Mouse (Mus musculus): ENCODE measurements around the gene Adgra1. TPM values are rescaled to one million over a fixed set of nuclear protein-coding genes. Genes with fewer than 3 reads are reported as not detected.

Gene Adgra1
- polyA plus RNA-seq, 1 experiment from 2014 or later = not detected

GRCm38 (mm10) chr7:139905661-139906060 lies 71.7 kb downstream of the Adgra1 start:
- peak; percentile 68 for DNase-seq (ENCODE audit: low spot score)

GRCm38 (mm10) chr7:139908176-139908575 lies 74.2 kb downstream of the Adgra1 start:
- no peak for DNase-seq (ENCODE audit: low spot score)

GRCm38 (mm10) chr7:139909469-139909868 lies 75.5 kb downstream of the Adgra1 start:
- DNase-seq (ENCODE audit: low spot score) = no peak

GRCm38 (mm10) chr7:139910204-139910835 lies 76.3 kb downstream of the Adgra1 start:
- no peak for DNase-seq (ENCODE audit: low spot score)

GRCm38 (mm10) chr7:139914141-139915047 lies 80.4 kb downstream of the Adgra1 start:
- DNase-seq (ENCODE audit: low spot score) = peak; percentile 10

- no peak for DNase-seq (ENCODE audit: low spot score)
Measured at GRCm38 (mm10) chr7:139915646-139916257, 81.8 kb downstream of the Adgra1 start.

GRCm38 (mm10) chr7:139916345-139916744 lies 82.4 kb downstream of the Adgra1 start:
- DNase-seq (ENCODE audit: low spot score) = peak; percentile 37

GRCm38 (mm10) chr7:139918262-139918661 lies 84.3 kb downstream of the Adgra1 start:
- DNase-seq (ENCODE audit: low spot score) = no peak

Other genes with a start within 250 kb of the Adgra1 start
- 0.33 and 0.44 TPM in 2 replicates for gene Cfap46, start 150.4 kb upstream of the Adgra1 start, polyA plus RNA-seq (2015; fragmentation: Nextera tagmentation; extraction: Ambion mirVana)
- gene Kndc1, start 60.5 kb downstream of the Adgra1 start, polyA plus RNA-seq (2015; fragmentation: Nextera tagmentation; extraction: Ambion mirVana) = 0.90 and 1.0 TPM in 2 replicates
- 8.7 and 8.9 TPM in 2 replicates for gene Utf1, start 109.6 kb downstream of the Adgra1 start, polyA plus RNA-seq (2015; fragmentation: Nextera tagmentation; extraction: Ambion mirVana)
- 0.71 and 0.90 TPM in 2 replicates for gene 6430531B16Rik, start 144.6 kb downstream of the Adgra1 start, polyA plus RNA-seq (2015; fragmentation: Nextera tagmentation; extraction: Ambion mirVana)
- 5.3 and 6.7 TPM in 2 replicates for gene Adam8, start 158.4 kb downstream of the Adgra1 start, polyA plus RNA-seq (2015; fragmentation: Nextera tagmentation; extraction: Ambion mirVana)
- gene Zfp511, start 202.2 kb downstream of the Adgra1 start, polyA plus RNA-seq (2015; fragmentation: Nextera tagmentation; extraction: Ambion mirVana) = 38.9 and 40.3 TPM in 2 replicates
- gene Tubgcp2, start 202.5 kb downstream of the Adgra1 start, polyA plus RNA-seq (2015; fragmentation: Nextera tagmentation; extraction: Ambion mirVana) = 42.2 TPM in 2 replicates
- 0.21 and 0.25 TPM in 2 replicates for gene Msx3, start 214.9 kb downstream of the Adgra1 start, polyA plus RNA-seq (2015; fragmentation: Nextera tagmentation; extraction: Ambion mirVana)
- gene Caly, start 248.4 kb downstream of the Adgra1 start, polyA plus RNA-seq (2015; fragmentation: Nextera tagmentation; extraction: Ambion mirVana) = 0.44 and 0.52 TPM in 2 replicates